Mouse (Mus musculus) liver, embryonic 16.5 days (tissue): ENCODE measurements at regions not wholly inside any gene's neighbourhood (a gene's known extent, or its start where the extent isn't known, plus 50 kb on each side); places are given as distances from the start of the nearest gene placed in this dataset.

Source experiments
- ATAC-seq: fragments of 200-750 bp; cut with Nextera tagmentation; 2 replicates; pipeline ENCODE4 v1.8.0; 2017; ENCODE audit warnings: low read depth, mild to moderate bottlenecking, moderate number of reproducible peaks, moderate library complexity
- H3K27ac ChIP-seq: fragments of 300-500 bp; sonication (generic); 2 replicates; pipeline ENCODE4 v1.5.1; 2014; ENCODE audit warnings: mild to moderate bottlenecking, low read length
- H3K27me3 ChIP-seq: fragments of 300-500 bp; sonication (generic); 2 replicates; pipeline ENCODE4 v1.6.1; 2014; ENCODE audit warnings: low read depth, low read length, mixed read lengths; ENCODE audit not compliant: control insufficient read depth, insufficient read depth
- H3K36me3 ChIP-seq: fragments of 300-500 bp; sonication (generic); 2 replicates; pipeline ENCODE4 v1.6.1; 2014; ENCODE audit warnings: mild to moderate bottlenecking; ENCODE audit not compliant: control insufficient read depth, insufficient read depth
- H3K4me1 ChIP-seq: fragments of 300-500 bp; sonication (generic); 2 replicates; pipeline ENCODE4 v1.6.1; 2014; ENCODE audit warnings: low read depth, low read length, mixed read lengths; ENCODE audit not compliant: control insufficient read depth
- H3K4me2 ChIP-seq: fragments of 300-500 bp; sonication (generic); 2 replicates; pipeline ENCODE4 v1.6.1; 2014; ENCODE audit warnings: low read depth, low read length, mixed read lengths
- H3K4me3 ChIP-seq: fragments of 300-500 bp; sonication (generic); 2 replicates; pipeline ENCODE4 v1.5.1; 2014; ENCODE audit warnings: low read depth, mild to moderate bottlenecking, low read length
- H3K9ac ChIP-seq: fragments of 300-500 bp; sonication (generic); 2 replicates; pipeline ENCODE4 v1.6.1; 2014; ENCODE audit warnings: low read depth, low read length
- H3K9me3 ChIP-seq: fragments of 300-500 bp; sonication (generic); replicated peaks from 2 replicates; pipeline ENCODE4 v1.6.1; 2016; ENCODE audit warnings: low read length; ENCODE audit not compliant: control insufficient read depth
- WGBS: fragments of 180-500 bp; shearing (Covaris S2); extraction: QIAGEN DNeasy Blood & Tissue Kit; methylation state at CpG from one replicate; pipeline ENCODE4 v1.1.7; 2014; ENCODE audit not compliant: insufficient replicate concordance; 5-methylcytosine and 5-hydroxymethylcytosine counted together

GRCm38 (mm10) chr12:21496974-21497373 lies 79.5 kb upstream of the Ywhaq start:
- 60% methylated on average over 5 of the region's 5 CpGs for WGBS
- ATAC-seq = no peak; the same call in 1 of the 2 replicates
- H3K9ac ChIP-seq = no peak overlapping the region
- no peak overlapping the region for H3K4me2 ChIP-seq
- no peaks in the 10 kb centered on the region for H3K36me3 ChIP-seq
- no peaks in the 10 kb centered on the region; the same call in 1 of the 2 replicates for H3K4me1 ChIP-seq
- H3K4me3 ChIP-seq = no peak overlapping the region
- no peaks in the 10 kb centered on the region for H3K27me3 ChIP-seq
- H3K27ac ChIP-seq = no peak overlapping the region
- H3K9me3 ChIP-seq = no peaks in the 10 kb centered on the region

GRCm38 (mm10) chr12:21495511-21495910 lies 78.1 kb upstream of the Ywhaq start:
- Histone ChIP-seq H3K9ac (no peak overlapping the region), H3K9me3 (no peaks in the 10 kb centered on the region), H3K27ac (no peak overlapping the region), H3K4me1 (no peaks in the 10 kb centered on the region; the same call in 1 of the 2 replicates), H3K27me3 (no peaks in the 10 kb centered on the region), H3K36me3 (no peaks in the 10 kb centered on the region), H3K4me3 (no peak overlapping the region), H3K4me2 (no peak overlapping the region)
- peak; percentile 60; the same call in 1 of the 2 replicates for ATAC-seq
- 59% methylated on average over 6 of the region's 6 CpGs for WGBS

DNA sequence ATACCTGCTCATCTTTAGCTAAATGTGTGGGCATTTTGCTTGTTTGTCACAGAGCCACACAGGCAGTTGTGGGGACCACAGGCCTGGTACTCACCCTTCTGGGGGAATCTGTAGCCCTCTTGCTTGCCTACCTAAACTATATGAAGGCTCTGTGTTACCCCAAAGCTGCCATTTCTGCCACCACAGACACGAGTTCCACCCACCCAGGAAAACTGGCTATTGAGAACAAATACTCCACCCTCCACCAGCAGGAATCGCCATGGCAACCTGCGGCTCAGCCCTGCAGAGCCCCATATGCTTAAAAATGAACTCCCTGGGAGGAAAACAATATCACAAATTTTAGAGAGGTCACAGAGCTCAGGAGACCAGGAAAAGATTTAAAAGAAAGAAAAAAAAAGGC lies 76.0 kb upstream of the Ywhaq start:
- ATAC-seq = no peak
- H3K36me3 ChIP-seq = no peaks in the 10 kb centered on the region
- no peak overlapping the region for H3K4me2 ChIP-seq
- no peaks in the 10 kb centered on the region; the same call in 1 of the 2 replicates for H3K4me1 ChIP-seq
- H3K4me3 ChIP-seq = no peak overlapping the region
- H3K9me3 ChIP-seq = no peaks in the 10 kb centered on the region
- 58% methylated on average over 3 of the region's 3 CpGs for WGBS
- H3K9ac ChIP-seq = no peak overlapping the region
- H3K27me3 ChIP-seq = no peaks in the 10 kb centered on the region
- no peak overlapping the region for H3K27ac ChIP-seq

DNA sequence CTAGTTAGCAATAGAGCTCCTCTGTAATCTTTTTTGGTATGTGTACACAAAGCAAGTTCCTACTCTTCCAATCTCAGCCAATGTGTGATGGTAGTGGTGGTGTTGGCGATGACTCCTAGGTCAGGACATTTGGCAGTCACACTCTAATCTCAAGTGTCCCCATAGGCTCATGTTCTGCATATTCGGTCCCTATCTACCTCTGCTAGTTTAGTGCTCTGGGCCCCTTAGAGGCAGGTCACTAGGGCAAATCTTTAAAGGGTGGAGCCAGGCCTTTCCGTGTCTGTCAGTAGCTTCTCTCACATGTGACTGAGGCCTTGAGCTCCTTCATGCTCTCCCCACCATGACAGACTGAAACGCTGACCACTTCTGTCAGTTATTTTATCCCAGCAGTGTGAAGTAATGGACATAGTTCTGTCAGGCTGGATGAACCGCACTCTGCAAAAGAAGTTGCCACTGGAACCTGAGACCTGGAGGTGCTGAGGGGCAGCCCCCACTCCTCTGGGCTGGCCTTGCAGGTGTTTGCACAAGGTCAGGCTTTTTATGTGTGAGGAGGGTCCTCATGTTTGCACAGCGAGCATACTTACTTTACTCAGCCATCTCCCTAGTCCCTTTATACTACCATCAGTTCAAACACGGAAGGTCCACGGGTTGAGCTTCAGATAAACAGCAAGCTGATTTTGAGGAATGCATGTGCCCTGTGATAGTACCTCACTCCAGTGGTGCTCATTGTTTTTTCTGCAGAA lies 75.3 kb upstream of the Ywhaq start:
- ATAC-seq = no peak
- no peaks in the 10 kb centered on the region for H3K9me3 ChIP-seq
- H3K9ac ChIP-seq = no peak overlapping the region
- no peak overlapping the region for H3K4me3 ChIP-seq
- H3K36me3 ChIP-seq = no peaks in the 10 kb centered on the region
- H3K27me3 ChIP-seq = no peaks in the 10 kb centered on the region
- H3K4me1 ChIP-seq = no peaks in the 10 kb centered on the region; the same call in 1 of the 2 replicates
- no peak overlapping the region for H3K4me2 ChIP-seq
- WGBS = 61% methylated on average over 8 of the region's 8 CpGs
- no peak overlapping the region for H3K27ac ChIP-seq

DNA sequence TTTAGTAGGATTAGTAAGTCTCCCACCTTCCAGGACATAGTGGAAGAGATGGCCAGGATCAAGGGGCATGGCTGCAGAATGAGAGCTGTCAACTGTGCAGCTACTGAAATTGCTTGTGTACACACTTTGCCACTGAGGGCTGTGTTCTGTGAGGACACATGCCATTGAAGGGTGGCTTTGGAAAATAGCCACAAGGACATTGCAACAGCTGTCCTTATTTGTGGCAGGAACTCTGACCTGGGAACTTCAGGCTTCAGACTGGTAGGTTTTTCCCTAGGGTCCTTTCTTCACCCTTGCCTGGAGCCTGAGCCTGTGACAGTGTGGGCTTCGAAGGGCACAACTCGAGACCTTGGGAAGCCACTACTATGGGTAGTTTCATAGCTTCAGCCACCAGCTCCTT lies 64.2 kb upstream of the Ywhaq start:
- H3K4me1 ChIP-seq = no peaks in the 10 kb centered on the region
- H3K9ac ChIP-seq = no peak overlapping the region
- 66% methylated on average over 2 of the region's 2 CpGs for WGBS
- H3K9me3 ChIP-seq = no peaks in the 10 kb centered on the region
- no peak; the same call in 1 of the 2 replicates for ATAC-seq
- H3K36me3 ChIP-seq = no peaks in the 10 kb centered on the region
- H3K27ac ChIP-seq = no peak overlapping the region
- no peak overlapping the region for H3K4me3 ChIP-seq
- H3K27me3 ChIP-seq = no peaks in the 10 kb centered on the region
- no peak overlapping the region for H3K4me2 ChIP-seq

DNA sequence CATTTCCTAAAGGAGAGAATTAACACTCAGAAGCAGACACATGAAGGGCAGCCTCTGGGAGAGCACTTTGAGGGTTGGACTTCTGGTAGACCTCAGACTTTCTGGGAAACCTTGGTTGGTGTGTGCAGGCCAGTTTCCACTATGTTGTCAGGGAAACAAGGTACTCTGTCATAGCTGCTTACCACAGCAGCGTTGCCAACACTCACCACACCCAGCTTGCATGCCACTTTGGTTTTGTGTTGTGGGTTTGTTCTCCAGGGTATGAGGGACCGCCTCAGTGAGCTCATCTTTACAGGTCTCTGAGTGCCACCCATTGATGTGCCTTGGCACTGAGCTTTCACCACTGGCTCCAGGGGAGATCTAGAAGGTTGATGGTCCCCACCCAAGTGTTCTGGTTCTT lies 62.8 kb upstream of the Ywhaq start:
- Histone ChIP-seq H3K4me1 (no peaks in the 10 kb centered on the region), H3K4me2 (no peak overlapping the region), H3K27me3 (no peaks in the 10 kb centered on the region), H3K27ac (no peak overlapping the region), H3K4me3 (no peak overlapping the region), H3K36me3 (no peaks in the 10 kb centered on the region), H3K9me3 (no peaks in the 10 kb centered on the region), H3K9ac (no peak overlapping the region)
- no peak for ATAC-seq
- WGBS = 34% methylated on average over 2 of the region's 2 CpGs

- no peaks in the 10 kb centered on the region for H3K27me3 ChIP-seq
- 41% methylated on average over 1 of the region's 1 CpGs for WGBS
- H3K4me1 ChIP-seq = no peaks in the 10 kb centered on the region
- no peak overlapping the region for H3K4me3 ChIP-seq
- no peaks in the 10 kb centered on the region for H3K9me3 ChIP-seq
- no peak overlapping the region for H3K4me2 ChIP-seq
- H3K36me3 ChIP-seq = no peaks in the 10 kb centered on the region
- ATAC-seq = no peak
- H3K27ac ChIP-seq = no peak overlapping the region
- H3K9ac ChIP-seq = no peak overlapping the region
Measured at GRCm38 (mm10) chr12:21479251-21479650, 61.8 kb upstream of the Ywhaq start.

- no peaks in the 10 kb centered on the region for H3K36me3 ChIP-seq
- ATAC-seq = no peak
- no peak overlapping the region for H3K4me3 ChIP-seq
- 76% methylated on average over 2 of the region's 2 CpGs for WGBS
- H3K4me2 ChIP-seq = no peak overlapping the region
- H3K9ac ChIP-seq = no peak overlapping the region
- H3K4me1 ChIP-seq = no peaks in the 10 kb centered on the region
- no peaks in the 10 kb centered on the region for H3K9me3 ChIP-seq
- no peaks in the 10 kb centered on the region for H3K27me3 ChIP-seq
- H3K27ac ChIP-seq = no peak overlapping the region
Measured at GRCm38 (mm10) chr12:21476516-21476915, 59.1 kb upstream of the Ywhaq start.

GRCm38 (mm10) chr12:21472951-21473710 lies 55.7 kb upstream of the Ywhaq start:
- ATAC-seq = no peak
- Histone ChIP-seq H3K27me3 (no peaks in the 10 kb centered on the region), H3K4me3 (no peak overlapping the region), H3K9me3 (no peaks in the 10 kb centered on the region), H3K27ac (no peak overlapping the region), H3K9ac (no peak overlapping the region), H3K4me1 (no peaks in the 10 kb centered on the region), H3K36me3 (no peaks in the 10 kb centered on the region), H3K4me2 (no peak overlapping the region)
- 63% methylated on average over 6 of the region's 6 CpGs for WGBS
